Mouse (Mus musculus) MEL (cell line): ENCODE measurements around the gene Lrrc4. TPM values are rescaled to one million over a fixed set of nuclear protein-coding genes. Genes with fewer than 3 reads are reported as not detected.

ENCODE experiments used
- DNase-seq: peaks from one replicate; pipeline ENCODE4 v3.0.0; 2011; ENCODE audit warnings: low read depth, low spot score
- H3K27ac ChIP-seq: 2 replicates; pipeline ENCODE4 v1.5.1; 2012; ENCODE audit warnings: low read depth, mild to moderate bottlenecking, control low read depth, low read length, moderate library complexity; ENCODE audit not compliant: control insufficient read depth
- H3K27me3 ChIP-seq, 2 experiments: fragments of 150-350 bp in 1 of 2; sonication (generic) in 1 of 2; 2 replicates each; pipeline ENCODE4 v1.6.1; 2012; ENCODE audit warnings: low read length in 2 of 2, mild to moderate bottlenecking in 2 of 2, improper control_type of control experiment in 1 of 2, moderate library complexity in 1 of 2; ENCODE audit not compliant: insufficient read depth in 2 of 2, control insufficient read depth in 1 of 2
- H3K36me3 ChIP-seq, 2 experiments: 2 replicates each; pipeline ENCODE4 v1.6.1; 2012 to 2014; ENCODE audit warnings: low read length in 2 of 2, improper control_type of control experiment in 1 of 2, inconsistent platforms in 1 of 2, mild to moderate bottlenecking in 1 of 2; ENCODE audit not compliant: insufficient read depth in 2 of 2, control insufficient read depth in 1 of 2
- H3K4me1 ChIP-seq, 2 experiments: fragments of 150-350 bp in 1 of 2; sonication (generic) in 1 of 2; 2 replicates each; pipeline ENCODE4 v1.6.1; 2012; ENCODE audit warnings: low read length in 2 of 2, improper control_type of control experiment in 1 of 2, mild to moderate bottlenecking in 1 of 2; ENCODE audit not compliant: insufficient read depth in 2 of 2, control insufficient read depth in 1 of 2
- H3K4me3 ChIP-seq, 2 experiments: fragments of 150-350 bp in 1 of 2; sonication (generic) in 1 of 2; 2 replicates each; pipeline ENCODE4 v1.5.1; 2012; ENCODE audit warnings: low read depth in 2 of 2, low read length in 2 of 2, mild to moderate bottlenecking in 2 of 2, moderate library complexity in 2 of 2, control low read depth in 1 of 2, improper control_type of control experiment in 1 of 2; ENCODE audit not compliant: control insufficient read depth in 1 of 2, insufficient read depth in 1 of 2
- H3K79me2 ChIP-seq: 2 replicates; pipeline ENCODE4 v1.6.1; 2012; ENCODE audit warnings: mild to moderate bottlenecking, low read length, moderate library complexity; ENCODE audit not compliant: control insufficient read depth, poor library complexity, insufficient read depth
- H3K9ac ChIP-seq: 2 replicates; pipeline ENCODE4 v1.6.1; 2012; ENCODE audit warnings: low read depth, mild to moderate bottlenecking, control low read depth, low read length, moderate library complexity; ENCODE audit not compliant: control insufficient read depth, poor library complexity, severe bottlenecking
- H3K9me3 ChIP-seq: fragments of 150-350 bp; sonication (generic); replicated peaks from 2 replicates; pipeline ENCODE4 v1.6.1; 2012; ENCODE audit warnings: mild to moderate bottlenecking, low read length, improper control_type of control experiment, moderate library complexity; ENCODE audit not compliant: insufficient read depth
- BHLHE40 ChIP-seq: IDR thresholded peaks from 2 replicates; pipeline ENCODE4 v1.6.1; 2012; ENCODE audit warnings: low read depth, mild to moderate bottlenecking, inconsistent platforms, low read length, improper control_type of control experiment, borderline replicate concordance
- CHD2 ChIP-seq: IDR thresholded peaks from 2 replicates; pipeline ENCODE4 v1.6.1; 2011; ENCODE audit warnings: low read length, improper control_type of control experiment
- E2F4 ChIP-seq: IDR thresholded peaks from 2 replicates; pipeline ENCODE4 v1.6.1; 2011; ENCODE audit warnings: low read depth, low read length, improper control_type of control experiment, borderline replicate concordance
- ELF1 ChIP-seq: IDR thresholded peaks from 2 replicates; pipeline ENCODE4 v1.6.1; 2014; ENCODE audit warnings: low read depth, mild to moderate bottlenecking, inconsistent platforms, low read length, improper control_type of control experiment, moderate library complexity
- EP300 ChIP-seq, 2 experiments: IDR thresholded peaks; 2 replicates each; pipeline ENCODE4 v1.6.1; 2011; ENCODE audit warnings: improper control_type of control experiment in 2 of 2, low read length in 2 of 2, low read depth in 1 of 2, mild to moderate bottlenecking in 1 of 2
- ETS1 ChIP-seq: IDR thresholded peaks from 2 replicates; pipeline ENCODE4 v1.6.1; 2012; ENCODE audit warnings: low read depth, mild to moderate bottlenecking, inconsistent platforms, low read length, improper control_type of control experiment, moderate library complexity
- GABPA ChIP-seq: IDR thresholded peaks from 2 replicates; pipeline ENCODE4 v1.6.1; 2012; ENCODE audit warnings: low read depth, mild to moderate bottlenecking, inconsistent platforms, low read length, improper control_type of control experiment, moderate library complexity
- GATA1 ChIP-seq: IDR thresholded peaks from 2 replicates; pipeline ENCODE4 v1.6.1; 2011; ENCODE audit warnings: low read depth, low read length, improper control_type of control experiment
- HCFC1 ChIP-seq: IDR thresholded peaks from 2 replicates; pipeline ENCODE4 v1.6.1; 2012; ENCODE audit warnings: low read depth, mild to moderate bottlenecking, inconsistent platforms, low read length, improper control_type of control experiment, moderate library complexity
- JUND ChIP-seq: IDR thresholded peaks from 2 replicates; pipeline ENCODE4 v1.6.1; 2011; ENCODE audit warnings: low read depth, mild to moderate bottlenecking, improper control_type of control experiment, low read length
- KAT2A ChIP-seq: conservative IDR thresholded peaks from 2 replicates; pipeline ENCODE4 v1.6.1; 2012; ENCODE audit warnings: low read depth, low read length, improper control_type of control experiment, inconsistent platforms
- MAFK ChIP-seq: IDR thresholded peaks from 2 replicates; pipeline ENCODE4 v1.6.1; 2011; ENCODE audit warnings: low read depth, mild to moderate bottlenecking, low read length, improper control_type of control experiment, borderline replicate concordance
- MAX ChIP-seq: IDR thresholded peaks from 2 replicates; pipeline ENCODE4 v1.6.1; 2011; ENCODE audit warnings: low read length, improper control_type of control experiment
- MEF2A ChIP-seq: IDR thresholded peaks from 2 replicates; pipeline ENCODE4 v1.6.1; 2014; ENCODE audit warnings: low read depth, mild to moderate bottlenecking, inconsistent platforms, low read length, improper control_type of control experiment; ENCODE audit not compliant: poor library complexity, insufficient replicate concordance, severe bottlenecking; ENCODE audit errors: extremely low read depth
- MXI1 ChIP-seq: IDR thresholded peaks from 2 replicates; pipeline ENCODE4 v1.6.1; 2011; ENCODE audit warnings: mild to moderate bottlenecking, low read depth, low read length, improper control_type of control experiment
- MYB ChIP-seq: IDR thresholded peaks from 2 replicates; pipeline ENCODE4 v1.6.1; 2011; ENCODE audit warnings: mild to moderate bottlenecking, low read depth, low read length, improper control_type of control experiment
- MYC ChIP-seq: IDR thresholded peaks from 2 replicates; pipeline ENCODE4 v1.6.1; 2011; ENCODE audit warnings: low read depth, mild to moderate bottlenecking, low read length, improper control_type of control experiment, moderate library complexity
- NRF1 ChIP-seq: IDR thresholded peaks from 2 replicates; pipeline ENCODE4 v1.6.1; 2014; ENCODE audit warnings: low read depth, mild to moderate bottlenecking, inconsistent platforms, low read length, improper control_type of control experiment, moderate library complexity; ENCODE audit not compliant: poor library complexity, insufficient read depth, severe bottlenecking
- POLR2A ChIP-seq, 2 experiments: IDR thresholded peaks; 2 replicates each; pipeline ENCODE4 v1.6.1; 2011 to 2012; ENCODE audit warnings: low read length in 2 of 2, mild to moderate bottlenecking in 2 of 2, control low read depth in 1 of 2, improper control_type of control experiment in 1 of 2, low read depth in 1 of 2, moderate library complexity in 1 of 2; ENCODE audit not compliant: control insufficient read depth in 1 of 2, insufficient read depth in 1 of 2, poor library complexity in 1 of 2
- POLR2AphosphoS5 ChIP-seq: IDR thresholded peaks from 2 replicates; pipeline ENCODE4 v1.6.1; 2012; ENCODE audit warnings: low read depth, borderline replicate concordance, mild to moderate bottlenecking, inconsistent platforms, low read length, moderate library complexity, mixed read lengths
- RAD21 ChIP-seq: IDR thresholded peaks from 2 replicates; pipeline ENCODE4 v1.6.1; 2011; ENCODE audit warnings: mild to moderate bottlenecking, low read depth, low read length, improper control_type of control experiment
- RCOR1 ChIP-seq: IDR thresholded peaks from 2 replicates; pipeline ENCODE4 v1.6.1; 2012; ENCODE audit warnings: low read depth, mild to moderate bottlenecking, inconsistent platforms, low read length, improper control_type of control experiment
- SIN3A ChIP-seq: IDR thresholded peaks from 2 replicates; pipeline ENCODE4 v1.6.1; 2012; ENCODE audit warnings: low read length, improper control_type of control experiment, inconsistent platforms
- SMC3 ChIP-seq: IDR thresholded peaks from 2 replicates; pipeline ENCODE4 v1.6.1; 2011; ENCODE audit warnings: low read depth, low read length, improper control_type of control experiment
- TAL1 ChIP-seq: IDR thresholded peaks from 2 replicates; pipeline ENCODE4 v1.6.1; 2012; ENCODE audit warnings: mild to moderate bottlenecking, inconsistent platforms, low read length, moderate library complexity, mixed read lengths
- TBP ChIP-seq: IDR thresholded peaks from 2 replicates; pipeline ENCODE4 v1.8.0; 2011; ENCODE audit warnings: low read depth, low read length, improper control_type of control experiment
- TCF12 ChIP-seq: IDR thresholded peaks from 2 replicates; pipeline ENCODE4 v1.6.1; 2014; ENCODE audit warnings: low read depth, mild to moderate bottlenecking, inconsistent platforms, low read length, improper control_type of control experiment, moderate library complexity
- UBTF ChIP-seq: IDR thresholded peaks from 2 replicates; pipeline ENCODE4 v1.6.1; 2012; ENCODE audit warnings: low read depth, mild to moderate bottlenecking, inconsistent platforms, low read length, improper control_type of control experiment, moderate library complexity, borderline replicate concordance; ENCODE audit not compliant: insufficient read depth
- USF1 ChIP-seq: IDR thresholded peaks from 2 replicates; pipeline ENCODE4 v1.6.1; 2014; ENCODE audit warnings: low read depth, mild to moderate bottlenecking, inconsistent platforms, low read length, improper control_type of control experiment, moderate library complexity
- USF2 ChIP-seq, 2 experiments: IDR thresholded peaks; 2 replicates each; pipeline ENCODE4 v1.6.1; 2011 to 2012; ENCODE audit warnings: improper control_type of control experiment in 2 of 2, low read length in 2 of 2, borderline replicate concordance in 1 of 2, inconsistent platforms in 1 of 2, low read depth in 1 of 2, mild to moderate bottlenecking in 1 of 2; ENCODE audit not compliant: insufficient read depth in 1 of 2
- ZKSCAN1 ChIP-seq: IDR thresholded peaks from 2 replicates; pipeline ENCODE4 v1.6.1; 2012; ENCODE audit warnings: low read depth, mild to moderate bottlenecking, inconsistent platforms, low read length, improper control_type of control experiment, moderate library complexity
- ZMIZ1 ChIP-seq: IDR thresholded peaks from 2 replicates; pipeline ENCODE4 v1.6.1; 2012; ENCODE audit warnings: low read depth, mild to moderate bottlenecking, inconsistent platforms, low read length, improper control_type of control experiment, moderate library complexity
- polyA plus RNA-seq, 2 experiments: library from polyadenylated mRNA; stranded (reverse) in 1 of 2; unstranded in 1 of 2; fragments of >175 nt in 1 of 2; fragments of >200 nt in 1 of 2; gene quantifications; 2 replicates each; pipeline versions ENCODE4 v1.2.1 to v1.2.4; 2012; ENCODE audit warnings: low replicate concordance in 2 of 2, low read depth in 1 of 2; ENCODE audit not compliant: insufficient read length in 2 of 2, insufficient read depth in 1 of 2, missing spikeins in 1 of 2
- total RNA-seq: library from RNA; depleted of rRNA; stranded (reverse); fragments of 300-350 nt; gene quantifications from 2 replicates; pipeline ENCODE4 v1.2.3, GENCODE M21; 2012

Gene Lrrc4
- total and polyA plus RNA-seq, 3 experiments = 0.07 to 0.12 TPM; not detected in 1

DNA sequence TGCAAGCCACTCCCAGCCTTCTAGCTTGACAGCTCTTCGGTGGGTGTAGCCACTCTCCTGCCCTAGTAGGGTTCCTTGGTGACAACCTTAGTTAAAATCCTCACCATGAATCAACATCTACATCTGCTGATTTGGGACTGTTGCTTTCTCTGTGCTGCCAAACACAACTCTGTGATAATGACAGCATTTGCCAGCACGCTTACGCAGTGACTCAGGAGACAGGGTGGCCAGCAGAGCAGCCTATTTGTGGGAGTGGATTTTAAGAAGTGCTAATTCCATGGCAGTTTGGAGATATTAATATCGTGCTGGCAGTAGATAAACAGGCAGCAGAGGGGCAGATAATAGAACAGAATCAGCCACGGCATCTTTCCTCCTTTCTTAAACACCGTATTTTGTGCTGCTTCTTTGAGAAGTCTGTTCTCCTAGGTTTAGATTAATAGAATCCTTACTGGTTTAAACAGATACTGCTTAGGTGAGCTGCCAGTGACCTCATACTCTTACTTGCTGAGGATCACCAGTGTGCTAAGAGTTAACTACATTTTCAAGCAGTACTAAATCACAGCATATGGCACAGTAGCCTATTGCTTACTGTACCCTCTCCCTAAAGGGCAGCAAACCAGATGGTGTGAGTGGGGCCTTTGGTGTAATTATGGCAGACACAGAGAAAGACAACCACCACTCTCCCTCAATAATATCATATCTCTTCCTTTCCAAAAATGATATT is 126.0 kb downstream of the Lrrc4 start (continued):
- TF ChIP-seq NRF1 = peak; percentile 30; the same call in 1 of the 2 replicates

DNA sequence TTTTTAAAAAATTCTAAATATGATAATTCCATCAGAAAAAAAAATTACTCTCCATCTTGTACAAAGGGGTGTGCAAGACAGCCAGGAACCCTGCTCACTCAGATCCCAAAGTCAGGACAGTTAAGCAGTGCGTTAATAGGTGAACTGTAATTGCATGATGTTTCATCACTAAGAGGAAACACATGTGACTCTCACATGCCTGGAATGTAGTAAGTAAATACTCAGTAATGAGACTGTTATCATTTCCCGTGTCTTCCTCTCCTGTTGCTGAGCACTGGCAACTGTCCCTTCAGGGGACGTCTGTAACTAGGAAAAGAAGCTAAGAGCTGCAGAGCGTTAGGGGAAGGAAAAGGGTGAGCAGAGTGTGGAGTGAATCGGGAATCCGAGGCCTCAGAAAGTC is 126.9 kb downstream of the Lrrc4 start:
- TF ChIP-seq TAL1 (no peak), MYC (peak; percentile 96), UBTF (no peak), MAX (peak; percentile 92), GATA1 (peak; percentile 36; the same call in 1 of the 2 replicates), ETS1 (peak; percentile 97), USF2 (IDR thresholded peaks at IDR 0.05; ENCODE audit: borderline replicate concordance in 1 of 2, insufficient read depth in 1 of 2, low read depth in 1 of 2, low read length in 2 of 2) (no peak), JUND (no peak), CHD2 (no peak), MAFK (no peak), SIN3A (peak; percentile 94), EP300 (IDR thresholded peaks at IDR 0.05; ENCODE audit: low read depth in 1 of 2, low read length in 2 of 2) (peak; percentile 25 to 89; a peak in 3 of 4 replicates), TCF12 (peak; percentile 63; the same call in 1 of the 2 replicates), NRF1 (no peak), E2F4 (no peak), ELF1 (peak; percentile 25; the same call in 1 of the 2 replicates), MYB (peak; percentile 53; the same call in 1 of the 2 replicates), POLR2A (IDR thresholded peaks at IDR 0.05; ENCODE audit: control insufficient read depth in 1 of 2, insufficient read depth in 1 of 2, low read depth in 1 of 2, low read length in 2 of 2, poor library complexity in 1 of 2) (no peak), MEF2A (no peak), POLR2AphosphoS5 (no peak), MXI1 (peak; percentile 96), SMC3 (no peak; the same call in 1 of the 2 replicates), GABPA (no peak), BHLHE40 (peak; percentile 94), USF1 (peak; percentile 83), HCFC1 (0 out of 2 replicates have a peak, but pooled peaks have one; percentile 24), RCOR1 (peak; percentile 46; the same call in 1 of the 2 replicates), ZMIZ1 (no peak), TBP (no peak), KAT2A (peak; percentile 54), RAD21 (no peak), ZKSCAN1 (no peak)
- TF ChIP-seq, all 39 proteins: peak for 15
- Histone ChIP-seq H3K27ac (peak overlapping the region; percentile 99), H3K36me3 (peaks cover 16 to 51% of the 10 kb centered on the region in 2 experiments), H3K4me1 (peaks cover 33 to 36% of the 10 kb centered on the region in 2 experiments), H3K4me3 (peak overlapping the region; percentile 48 to 60), H3K79me2 (peaks cover 2% of the 10 kb centered on the region; the same call in 1 of the 2 replicates), H3K9ac (peak overlapping the region; percentile 82), H3K9me3 (no peaks in the 10 kb centered on the region), H3K27me3 (no peaks in the 10 kb centered on the region)
- peak; percentile 81 for DNase-seq
